Mouse (Mus musculus): ENCODE results near the gene Btbd8. TPM values are rescaled to one million over a fixed set of nuclear protein-coding genes. Genes with fewer than 3 reads are reported as not detected.
A peak's percentile ranks its signal among the peaks of the same experiment; 100 is the strongest.

Gene Btbd8
- polyA plus RNA-seq, 1 experiment from 2014 or later, result 25.1 TPM

DNA sequence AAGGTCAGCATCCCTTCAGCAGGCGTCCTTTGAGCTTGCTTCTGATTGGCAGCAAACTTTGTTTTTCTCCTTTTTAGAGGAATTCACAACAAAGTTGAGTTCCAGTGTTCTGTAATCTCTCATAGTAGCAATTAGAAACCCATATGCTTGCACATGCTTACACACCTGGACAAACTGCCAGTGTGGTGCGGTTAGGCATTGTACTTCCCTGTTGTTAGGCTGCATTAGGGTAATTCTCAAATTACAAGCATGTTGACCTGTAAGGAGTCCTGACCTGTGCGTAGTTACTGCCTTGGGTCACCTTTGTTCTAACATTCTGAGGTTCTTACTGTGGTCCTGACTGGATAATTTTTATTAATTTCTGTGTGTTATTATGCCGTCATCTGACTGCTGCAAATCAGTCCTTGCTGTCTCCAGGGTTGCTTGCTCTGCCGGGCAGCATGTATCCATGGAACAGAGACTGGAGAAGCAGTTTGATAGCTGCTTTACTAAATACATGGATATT is 61.1 kb downstream of the Btbd8 start:
- Histone ChIP-seq H3K9me3 (no peaks in the 10 kb centered on the region), H3K27me3 (no peaks in the 10 kb centered on the region), H3K4me3 (peak overlapping the region; percentile 37), H3K4me1 (peaks cover 48% of the 10 kb centered on the region), H3K9ac (replicated peaks) (peak overlapping the region; percentile 61), H3K4me2 (replicated peaks) (peak overlapping the region; percentile 58), H3K36me3 (peaks cover 7% of the 10 kb centered on the region), H3K27ac (replicated peaks) (peak overlapping the region; percentile 91)
- WGBS, result 45% methylated on average over 5 of the region's 5 CpGs
- no peak for ATAC-seq (replicated peaks)

DNA sequence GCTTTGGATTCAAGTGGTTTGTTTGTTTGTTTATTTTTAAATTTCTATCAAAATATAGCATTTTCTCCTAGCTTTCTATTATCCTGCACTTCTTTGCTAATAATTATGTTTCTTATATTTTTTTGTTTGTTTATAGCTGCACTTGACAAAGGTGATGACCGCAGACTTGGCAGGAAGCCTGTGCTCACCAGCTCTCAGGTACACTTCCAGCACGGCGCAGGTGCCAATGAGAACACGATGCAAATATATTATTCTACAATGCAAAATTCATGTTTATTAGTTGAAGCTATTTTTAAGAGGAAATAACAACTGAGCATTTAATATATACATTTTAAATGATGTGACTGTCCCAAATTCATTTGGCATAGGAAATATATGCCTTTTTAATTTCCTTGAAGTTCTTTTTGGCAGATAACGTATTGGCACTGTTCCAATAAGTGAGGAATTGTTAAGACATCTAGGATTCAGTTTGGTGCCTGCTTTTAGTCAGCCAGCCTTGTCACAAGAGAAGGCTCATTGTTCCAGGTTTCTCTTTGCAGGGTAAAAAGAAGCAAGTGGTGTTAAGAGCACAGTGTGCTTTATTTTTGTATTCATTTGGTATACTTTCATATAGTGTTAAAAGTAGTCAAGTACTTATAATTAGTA is 62.2 kb downstream of the Btbd8 start:
- H3K9ac ChIP-seq (replicated peaks), result no peak overlapping the region
- no peaks in the 10 kb centered on the region for H3K27me3 ChIP-seq
- no peak overlapping the region for H3K4me3 ChIP-seq
- WGBS, result 66% methylated on average over 5 of the region's 5 CpGs
- peak overlapping the region; percentile 5 for H3K4me2 ChIP-seq (replicated peaks)
- no peaks in the 10 kb centered on the region for H3K9me3 ChIP-seq
- ATAC-seq (replicated peaks), result no peak
- H3K4me1 ChIP-seq, result peaks cover 48% of the 10 kb centered on the region
- H3K36me3 ChIP-seq, result peaks cover 12% of the 10 kb centered on the region
- H3K27ac ChIP-seq (replicated peaks), result peak overlapping the region; percentile 50

DNA sequence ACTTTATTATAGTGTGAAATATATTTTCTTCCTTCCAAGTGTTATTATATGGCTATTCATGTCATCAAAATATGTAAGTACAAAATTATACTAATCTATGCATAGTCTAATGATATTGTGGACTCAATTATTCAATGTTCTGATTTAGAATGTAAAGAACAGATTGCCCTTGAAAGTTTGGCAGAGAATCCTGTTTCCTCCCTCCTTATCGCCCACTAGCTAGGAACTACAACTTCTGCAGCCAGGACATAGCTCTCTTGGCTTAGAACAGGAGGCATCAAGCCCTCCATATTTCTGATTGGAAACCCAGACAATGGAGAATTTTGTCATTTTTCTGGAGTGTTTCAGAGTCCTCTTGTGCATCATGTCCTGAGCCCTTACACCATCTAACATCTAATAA is 62.9 kb downstream of the Btbd8 start:
- H3K27ac ChIP-seq (replicated peaks), result peak overlapping the region; percentile 56
- no peak overlapping the region for H3K4me3 ChIP-seq
- H3K36me3 ChIP-seq, result peaks cover 19% of the 10 kb centered on the region
- no peak overlapping the region for H3K4me2 ChIP-seq (replicated peaks)
- no peaks in the 10 kb centered on the region for H3K9me3 ChIP-seq
- WGBS, result 45% methylated on average over 1 of the region's 1 CpGs
- no peaks in the 10 kb centered on the region for H3K27me3 ChIP-seq
- no peak overlapping the region for H3K9ac ChIP-seq (replicated peaks)
- ATAC-seq (replicated peaks), result no peak
- H3K4me1 ChIP-seq, result peaks cover 48% of the 10 kb centered on the region

DNA sequence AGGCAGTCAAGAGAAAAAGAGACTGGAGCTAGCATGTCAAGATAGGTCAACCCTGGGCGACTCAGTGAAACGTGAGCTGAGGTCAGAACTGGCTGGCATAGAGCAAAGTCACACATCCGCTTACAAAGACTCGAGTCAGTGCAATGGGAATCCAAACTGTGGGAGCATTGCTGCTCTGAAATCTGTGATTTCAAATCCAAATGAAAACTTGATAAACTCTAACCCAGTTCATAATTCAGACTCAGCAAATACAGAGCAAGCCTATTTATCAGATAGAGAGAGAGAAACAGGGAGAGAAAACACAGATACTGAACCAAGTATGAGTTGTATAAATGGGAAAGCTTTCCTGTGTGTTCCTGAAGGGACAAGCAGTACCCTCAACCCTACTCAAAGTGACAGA is 69.5 kb downstream of the Btbd8 start, which contains the start of gene Gm42669:
TSS of gene Gm42669 (plus strand) at position 301 of the 400 bp plus-strand sequence.
- Histone ChIP-seq H3K4me2 (replicated peaks) (no peak within 1 kb of the TSS), H3K27ac (replicated peaks) (no peak within 1 kb of the TSS), H3K36me3 (peaks cover 47% of the 10 kb centered on the region), H3K9ac (replicated peaks) (no peak within 1 kb of the TSS), H3K27me3 (no peaks in the 10 kb centered on the region), H3K4me1 (0 out of 2 replicates have a peak, but pooled peaks cover 1% of the 10 kb centered on the region), H3K9me3 (no peaks in the 10 kb centered on the region), H3K4me3 (no peak within 1 kb of the TSS)
- no peak for ATAC-seq (replicated peaks)
- WGBS, result 83% methylated on average over 4 of the region's 4 CpGs

DNA sequence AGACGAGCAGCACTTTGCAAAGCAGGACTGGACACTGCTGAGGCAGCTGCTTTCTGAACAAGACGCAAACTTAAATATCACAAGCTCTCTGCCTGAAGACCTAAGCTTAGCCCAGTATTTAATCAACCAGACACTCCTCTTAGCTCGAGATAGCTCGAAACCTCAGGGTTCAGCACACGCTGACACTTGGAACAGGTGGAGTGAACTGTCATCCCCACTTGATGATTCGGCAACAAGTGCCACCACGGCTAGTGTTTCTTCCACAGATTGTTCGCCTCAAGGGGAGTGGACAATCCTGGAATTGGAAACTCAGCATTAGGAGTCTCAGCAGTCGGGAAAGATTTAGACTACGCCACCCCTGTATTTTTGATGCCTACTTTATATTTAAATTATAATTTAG is 72.7 kb downstream of the Btbd8 start:
- no peak for ATAC-seq (replicated peaks)
- Histone ChIP-seq H3K4me1 (no peaks in the 10 kb centered on the region), H3K36me3 (peaks cover 32% of the 10 kb centered on the region), H3K4me2 (replicated peaks) (no peak overlapping the region), H3K27ac (replicated peaks) (no peak overlapping the region), H3K27me3 (no peaks in the 10 kb centered on the region), H3K9me3 (no peaks in the 10 kb centered on the region), H3K4me3 (no peak overlapping the region), H3K9ac (replicated peaks) (no peak overlapping the region)
- 93% methylated on average over 10 of the region's 10 CpGs for WGBS

DNA sequence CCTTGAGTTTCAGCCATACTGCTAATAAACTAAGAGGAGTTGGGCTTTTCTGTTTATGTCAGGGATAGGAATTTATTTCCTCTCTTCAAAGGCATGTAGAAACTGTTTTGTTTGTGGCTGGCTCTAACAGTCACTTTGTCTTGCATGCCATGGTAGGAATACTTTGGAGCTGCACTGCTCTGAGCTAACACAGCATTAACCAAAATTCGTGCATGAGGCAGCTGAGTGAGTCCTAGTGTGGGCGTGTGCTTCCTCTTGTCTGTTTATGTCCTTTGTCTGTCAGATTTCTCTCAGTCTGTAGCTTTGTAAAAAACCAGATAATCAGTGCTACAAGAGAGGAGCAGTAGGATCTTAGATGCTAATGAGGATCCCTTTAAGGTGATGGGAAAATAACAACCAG is 73.5 kb downstream of the Btbd8 start:
- ATAC-seq (replicated peaks), result no peak
- H3K36me3 ChIP-seq, result peaks cover 27% of the 10 kb centered on the region
- no peaks in the 10 kb centered on the region for H3K9me3 ChIP-seq
- no peak overlapping the region for H3K4me2 ChIP-seq (replicated peaks)
- no peaks in the 10 kb centered on the region for H3K27me3 ChIP-seq
- no peak overlapping the region for H3K9ac ChIP-seq (replicated peaks)
- H3K4me3 ChIP-seq, result no peak overlapping the region
- H3K27ac ChIP-seq (replicated peaks), result no peak overlapping the region
- H3K4me1 ChIP-seq, result no peaks in the 10 kb centered on the region
- WGBS, result 65% methylated on average over 2 of the region's 2 CpGs

DNA sequence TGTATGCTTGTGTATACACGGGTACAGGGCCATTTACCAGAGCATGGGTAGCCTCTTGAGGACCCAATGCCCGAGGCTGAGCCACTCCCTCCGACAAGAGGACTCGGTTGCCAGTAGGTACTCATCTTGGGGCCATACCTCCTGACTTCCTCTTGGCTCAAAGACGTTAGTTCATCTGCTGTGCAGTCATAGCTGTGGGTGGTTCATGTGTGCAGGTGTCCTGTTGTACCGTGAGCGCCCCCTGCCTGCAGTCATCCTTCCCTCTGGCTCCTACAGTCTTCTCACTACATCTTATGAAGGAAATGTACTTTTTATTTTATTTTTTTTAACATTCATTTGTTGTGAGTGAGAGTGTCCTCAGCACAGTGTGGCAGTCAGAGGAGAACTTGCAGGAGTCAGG is 75.8 kb downstream of the Btbd8 start:
- H3K27me3 ChIP-seq, result no peaks in the 10 kb centered on the region
- H3K4me1 ChIP-seq, result peaks cover 3% of the 10 kb centered on the region; the same call in 1 of the 2 replicates
- no peak overlapping the region for H3K27ac ChIP-seq (replicated peaks)
- H3K4me3 ChIP-seq, result no peak overlapping the region
- ATAC-seq (replicated peaks), result 0 out of 2 replicates have a peak, but pooled peaks have one; percentile 32
- no peak overlapping the region for H3K4me2 ChIP-seq (replicated peaks)
- no peak overlapping the region for H3K9ac ChIP-seq (replicated peaks)
- WGBS, result 53% methylated on average over 7 of the region's 7 CpGs
- H3K36me3 ChIP-seq, result peaks cover 11% of the 10 kb centered on the region
- no peaks in the 10 kb centered on the region for H3K9me3 ChIP-seq

DNA sequence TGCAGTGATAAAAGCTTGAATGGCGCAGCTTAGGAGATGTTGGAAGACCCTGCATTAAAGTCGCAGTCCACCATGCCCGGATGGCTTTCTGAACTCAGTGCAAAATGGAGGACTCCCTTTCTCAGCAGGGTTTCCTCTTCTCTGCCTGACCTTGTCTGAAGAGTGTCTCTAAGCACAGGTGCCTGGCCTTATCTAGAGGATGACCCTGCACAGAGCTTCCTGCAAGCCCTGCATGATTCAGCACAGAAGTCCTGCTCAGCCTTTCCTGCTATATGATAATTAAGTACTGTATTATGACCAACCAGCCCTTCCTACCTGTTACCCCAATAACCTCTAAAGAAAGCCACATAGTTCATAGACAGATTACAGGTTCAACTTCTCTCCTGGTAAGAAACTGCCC is 77.7 kb downstream of the Btbd8 start:
- Histone ChIP-seq H3K9me3 (no peaks in the 10 kb centered on the region), H3K4me3 (no peak overlapping the region), H3K27ac (replicated peaks) (no peak overlapping the region), H3K9ac (replicated peaks) (no peak overlapping the region), H3K27me3 (no peaks in the 10 kb centered on the region), H3K4me1 (peaks cover 5% of the 10 kb centered on the region; the same call in 1 of the 2 replicates), H3K36me3 (peaks cover 8% of the 10 kb centered on the region), H3K4me2 (replicated peaks) (no peak overlapping the region)
- WGBS, result 97% methylated on average over 3 of the region's 3 CpGs
- no peak for ATAC-seq (replicated peaks)

DNA sequence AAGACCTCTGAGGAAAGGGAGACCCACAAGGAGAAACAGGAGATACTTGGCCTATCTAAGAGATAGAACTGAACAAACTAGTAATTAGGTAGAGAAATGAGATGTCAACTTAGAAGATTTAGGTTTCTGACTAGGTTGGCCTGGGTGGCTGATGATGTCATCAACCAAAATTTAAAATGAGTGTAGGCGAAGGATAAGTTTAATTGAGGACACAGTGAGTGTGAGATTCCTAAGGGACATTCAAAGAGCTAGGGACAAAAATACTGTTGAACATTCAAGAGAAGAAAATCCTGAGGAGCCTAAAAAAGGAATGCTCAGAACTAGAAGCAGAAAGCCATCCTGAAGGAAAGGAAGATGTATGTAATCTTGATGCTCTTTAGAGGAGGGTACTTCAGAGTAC is 78.3 kb downstream of the Btbd8 start:
- H3K4me2 ChIP-seq (replicated peaks), result no peak overlapping the region
- no peaks in the 10 kb centered on the region for H3K27me3 ChIP-seq
- H3K4me3 ChIP-seq, result no peak overlapping the region
- no peak overlapping the region for H3K27ac ChIP-seq (replicated peaks)
- no peak for ATAC-seq (replicated peaks)
- H3K4me1 ChIP-seq, result peaks cover 5% of the 10 kb centered on the region; the same call in 1 of the 2 replicates
- 90% methylated on average over 1 of the region's 1 CpGs for WGBS
- H3K9me3 ChIP-seq, result no peaks in the 10 kb centered on the region
- H3K36me3 ChIP-seq, result peaks cover 7% of the 10 kb centered on the region
- H3K9ac ChIP-seq (replicated peaks), result no peak overlapping the region

DNA sequence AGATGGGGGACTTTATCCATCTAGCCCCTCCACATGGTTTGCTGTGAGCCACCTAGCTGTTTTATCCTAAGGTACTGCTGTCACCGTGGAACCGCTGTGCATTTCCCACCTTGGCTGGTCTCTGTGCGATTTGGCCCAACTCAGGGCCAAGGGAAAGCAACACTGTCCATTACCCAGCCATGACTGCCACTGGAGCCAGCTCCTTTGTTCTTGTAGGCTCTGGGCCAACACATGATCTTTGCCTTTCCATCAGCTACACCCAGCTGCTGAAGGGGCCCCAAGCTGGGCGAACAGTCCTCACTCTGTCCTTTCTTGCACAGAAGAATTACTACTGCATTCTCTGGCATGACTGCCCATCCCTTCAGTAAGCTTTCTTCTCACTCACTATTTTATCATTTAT is 80.8 kb downstream of the Btbd8 start:
- Histone ChIP-seq H3K4me2 (replicated peaks) (no peak overlapping the region), H3K9me3 (no peaks in the 10 kb centered on the region), H3K27me3 (no peaks in the 10 kb centered on the region), H3K27ac (replicated peaks) (no peak overlapping the region), H3K4me1 (peaks cover 5% of the 10 kb centered on the region; the same call in 1 of the 2 replicates), H3K9ac (replicated peaks) (no peak overlapping the region), H3K4me3 (no peak overlapping the region), H3K36me3 (no peaks in the 10 kb centered on the region)
- no peak for ATAC-seq (replicated peaks)
- 83% methylated on average over 4 of the region's 4 CpGs for WGBS

DNA sequence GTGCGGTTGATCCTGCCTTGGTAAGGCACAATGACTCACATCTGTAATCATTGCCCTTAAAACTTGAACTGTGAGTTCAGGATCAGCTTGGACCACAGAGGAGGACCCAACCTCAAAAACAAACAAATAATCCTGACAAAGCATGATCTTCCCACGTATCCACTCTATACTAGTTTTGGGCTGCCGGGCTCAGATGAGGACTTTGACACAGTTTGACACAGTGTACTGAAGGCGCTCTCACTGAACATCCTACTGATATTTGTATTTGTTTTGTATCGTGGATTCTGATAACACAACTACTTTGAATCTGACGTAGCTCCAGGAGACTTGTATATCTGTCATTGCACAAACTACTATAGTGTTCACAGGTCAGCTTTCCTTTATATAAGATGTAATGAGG is 83.6 kb downstream of the Btbd8 start:
- WGBS, result 90% methylated on average over 6 of the region's 6 CpGs
- no peak overlapping the region for H3K4me3 ChIP-seq
- ATAC-seq (replicated peaks), result no peak
- no peak overlapping the region for H3K4me2 ChIP-seq (replicated peaks)
- peaks cover 5% of the 10 kb centered on the region; the same call in 1 of the 2 replicates for H3K4me1 ChIP-seq
- no peaks in the 10 kb centered on the region for H3K36me3 ChIP-seq
- H3K27ac ChIP-seq (replicated peaks), result no peak overlapping the region
- no peak overlapping the region for H3K9ac ChIP-seq (replicated peaks)
- H3K27me3 ChIP-seq, result no peaks in the 10 kb centered on the region
- no peaks in the 10 kb centered on the region for H3K9me3 ChIP-seq

DNA sequence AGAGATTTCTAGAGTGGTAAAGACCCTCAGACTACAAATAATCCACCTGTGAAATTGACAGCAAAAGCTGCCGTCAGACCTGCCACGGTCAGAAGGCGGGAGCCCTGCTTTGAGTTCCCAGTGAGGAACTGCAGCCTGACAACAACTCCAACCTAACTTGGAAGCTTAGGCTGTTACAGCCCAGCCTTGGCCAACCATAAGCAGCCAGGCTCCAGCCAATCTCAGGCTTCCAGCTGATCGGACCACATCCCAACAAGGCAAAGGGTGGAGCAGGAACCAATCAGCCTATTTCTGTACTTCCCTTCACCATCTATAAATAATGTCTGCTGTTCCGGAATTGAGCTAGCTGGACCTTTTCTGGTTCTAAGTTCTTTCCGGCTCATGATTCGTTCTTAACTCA is 84.1 kb downstream of the Btbd8 start:
- no peaks in the 10 kb centered on the region for H3K9me3 ChIP-seq
- H3K4me3 ChIP-seq, result no peak overlapping the region
- no peak for ATAC-seq (replicated peaks)
- H3K36me3 ChIP-seq, result no peaks in the 10 kb centered on the region
- no peak overlapping the region for H3K9ac ChIP-seq (replicated peaks)
- peaks cover 5% of the 10 kb centered on the region; the same call in 1 of the 2 replicates for H3K4me1 ChIP-seq
- H3K27me3 ChIP-seq, result no peaks in the 10 kb centered on the region
- H3K27ac ChIP-seq (replicated peaks), result no peak overlapping the region
- WGBS, result 84% methylated on average over 7 of the region's 7 CpGs
- no peak overlapping the region for H3K4me2 ChIP-seq (replicated peaks)

DNA sequence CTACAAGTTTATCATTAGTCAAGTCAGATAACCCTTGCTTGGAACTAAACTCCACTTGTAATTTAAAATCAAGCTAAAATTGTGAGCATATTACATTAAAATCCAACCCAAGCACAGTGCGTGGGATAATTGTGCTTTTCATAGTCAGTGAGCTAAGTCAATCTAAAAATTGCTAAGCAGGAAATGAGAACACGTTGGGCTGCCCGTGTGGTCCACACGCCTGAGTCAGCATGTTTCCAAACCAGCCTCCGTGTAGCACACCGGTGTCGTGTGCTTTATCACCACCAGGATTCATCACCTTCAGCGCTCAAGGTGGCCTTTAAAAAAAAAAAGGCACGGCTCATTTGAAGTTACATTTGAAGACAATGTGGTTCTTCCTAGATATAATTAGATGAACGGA is 86.5 kb downstream of the Btbd8 start:
- Histone ChIP-seq H3K27me3 (no peaks in the 10 kb centered on the region), H3K4me1 (no peaks in the 10 kb centered on the region), H3K4me3 (no peak overlapping the region), H3K4me2 (replicated peaks) (no peak overlapping the region), H3K36me3 (no peaks in the 10 kb centered on the region), H3K9ac (replicated peaks) (no peak overlapping the region), H3K9me3 (no peaks in the 10 kb centered on the region), H3K27ac (replicated peaks) (no peak overlapping the region)
- WGBS, result 86% methylated on average over 10 of the region's 10 CpGs
- no peak for ATAC-seq (replicated peaks)

All from forebrain, embryonic 15.5 days (tissue).